Mouse (Mus musculus) intestine, postnatal 0 days (tissue): ENCODE results near the gene Krt80. TPM values are rescaled to one million over a fixed set of nuclear protein-coding genes. Genes with fewer than 3 reads are reported as not detected.

Experiments
- ATAC-seq: fragments of 200-750 bp; cut with Nextera tagmentation; 2 replicates; pipeline ENCODE4 v1.8.0; 2017; ENCODE audit warnings: mild to moderate bottlenecking, moderate TSS enrichment, moderate library complexity
- H3K27ac ChIP-seq: fragments of 300-500 bp; sonication (generic); 2 replicates; pipeline ENCODE4 v1.5.1; 2014; ENCODE audit warnings: mild to moderate bottlenecking, low read depth, low read length, moderate library complexity
- H3K27me3 ChIP-seq: fragments of 300-500 bp; sonication (generic); replicated peaks from 2 replicates; pipeline ENCODE4 v1.6.1; 2014; ENCODE audit warnings: low read length, mixed read lengths; ENCODE audit not compliant: control insufficient read depth, insufficient read depth
- H3K36me3 ChIP-seq: fragments of 300-500 bp; sonication (generic); 2 replicates; pipeline ENCODE4 v1.6.1; 2014; ENCODE audit warnings: mild to moderate bottlenecking, moderate library complexity; ENCODE audit not compliant: control insufficient read depth, insufficient read depth
- H3K4me1 ChIP-seq: fragments of 300-500 bp; sonication (generic); replicated peaks from 2 replicates; pipeline ENCODE4 v1.6.1; 2014; ENCODE audit warnings: antibody characterized with exemption, low read length, mixed read lengths; ENCODE audit not compliant: control insufficient read depth, insufficient read depth
- H3K4me2 ChIP-seq: fragments of 300-500 bp; sonication (generic); replicated peaks from 2 replicates; pipeline ENCODE4 v1.6.1; 2014; ENCODE audit warnings: low read depth, mild to moderate bottlenecking, moderate library complexity
- H3K4me3 ChIP-seq: fragments of 300-500 bp; sonication (generic); 2 replicates; pipeline ENCODE4 v1.5.1; 2014; ENCODE audit warnings: low read depth, low read length
- H3K9ac ChIP-seq: fragments of 300-500 bp; sonication (generic); 2 replicates; pipeline ENCODE4 v1.6.1; 2014; ENCODE audit warnings: mild to moderate bottlenecking, low read depth, low read length
- H3K9me3 ChIP-seq: fragments of 300-500 bp; sonication (generic); 2 replicates; pipeline ENCODE4 v1.6.1; 2016; ENCODE audit warnings: mixed run types; ENCODE audit not compliant: control insufficient read depth
- CTCF ChIP-seq: sonication (generic); IDR thresholded peaks from 2 replicates; pipeline ENCODE4 v1.5.1; 2016; ENCODE audit warnings: low read depth, mild to moderate bottlenecking, control low read depth, antibody characterized with exemption, moderate library complexity
- WGBS: fragments of 180-500 bp; shearing (Covaris S2); extraction: QIAGEN DNeasy Blood & Tissue Kit; methylation state at CpG from one replicate; pipeline ENCODE4 v1.1.7; 2014; 5-methylcytosine and 5-hydroxymethylcytosine counted together
- polyA plus RNA-seq: library from polyadenylated mRNA; unstranded; fragments of >200 nt; fragmentation: Nextera tagmentation; extraction: Ambion mirVana; gene quantifications from 2 replicates; pipeline ENCODE4 v1.2.1, GENCODE M21; 2015

Krt80 gene
- polyA plus RNA-seq, 1 experiment from 2014 or later: 0.40 TPM

DNA sequence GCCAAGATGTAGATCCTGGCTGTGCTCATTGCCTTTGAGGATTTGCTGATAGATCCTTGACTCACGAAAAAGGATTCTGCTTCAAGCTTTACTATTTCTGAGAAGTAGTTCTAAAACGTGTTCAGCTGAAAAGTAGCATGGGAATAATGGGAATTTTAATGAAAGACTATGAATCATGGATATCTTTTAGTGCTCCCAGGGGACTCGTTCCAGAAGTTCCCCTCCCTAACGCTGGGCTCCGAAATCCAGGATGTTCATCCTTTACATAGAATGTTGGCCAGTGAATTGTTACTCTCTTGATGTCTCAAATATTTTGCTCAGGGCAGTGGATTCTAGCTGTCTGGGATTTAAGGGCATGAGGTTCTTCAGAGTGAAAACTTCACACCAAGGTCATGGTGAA, 22.3 kb upstream of the Krt80 start:
- Histone ChIP-seq H3K27ac (no peak overlapping the region), H3K27me3 (no peaks in the 10 kb centered on the region), H3K36me3 (0 out of 2 replicates have a peak, but pooled peaks cover 6% of the 10 kb centered on the region), H3K4me2 (no peak overlapping the region), H3K9me3 (no peaks in the 10 kb centered on the region), H3K4me3 (no peak overlapping the region), H3K9ac (no peak overlapping the region), H3K4me1 (no peaks in the 10 kb centered on the region; the same call in 1 of the 2 replicates)
- no peak for ATAC-seq
- TF ChIP-seq CTCF: no peak
- 82% methylated on average over 5 of the region's 5 CpGs for WGBS

DNA sequence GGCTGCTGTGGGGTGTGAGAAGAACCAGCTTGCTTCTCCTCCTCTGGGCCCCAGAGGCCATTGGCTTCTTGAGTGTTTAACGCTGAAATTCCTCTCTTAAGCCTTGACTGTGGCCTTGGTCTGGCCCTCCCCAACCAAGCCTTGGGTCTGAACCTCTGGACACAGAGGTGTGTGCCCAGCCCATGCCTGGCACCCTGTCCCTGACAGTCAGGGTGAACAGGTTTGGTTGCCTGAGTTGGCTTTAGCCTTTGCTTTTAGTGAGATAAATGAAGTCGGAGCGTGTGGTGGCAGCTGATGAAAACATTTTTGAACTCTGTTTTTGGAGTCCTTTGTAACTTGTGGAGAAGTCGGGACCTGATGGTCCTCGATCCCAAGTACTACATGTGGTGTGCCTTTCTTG, 20.2 kb upstream of the Krt80 start:
- Histone ChIP-seq H3K4me3 (no peak overlapping the region), H3K9me3 (no peaks in the 10 kb centered on the region), H3K27ac (no peak overlapping the region), H3K4me2 (no peak overlapping the region), H3K27me3 (no peaks in the 10 kb centered on the region), H3K9ac (no peak overlapping the region), H3K4me1 (no peaks in the 10 kb centered on the region), H3K36me3 (no peaks in the 10 kb centered on the region)
- ATAC-seq: no peak
- WGBS: 88% methylated on average over 5 of the region's 5 CpGs
- TF ChIP-seq CTCF: no peak

DNA sequence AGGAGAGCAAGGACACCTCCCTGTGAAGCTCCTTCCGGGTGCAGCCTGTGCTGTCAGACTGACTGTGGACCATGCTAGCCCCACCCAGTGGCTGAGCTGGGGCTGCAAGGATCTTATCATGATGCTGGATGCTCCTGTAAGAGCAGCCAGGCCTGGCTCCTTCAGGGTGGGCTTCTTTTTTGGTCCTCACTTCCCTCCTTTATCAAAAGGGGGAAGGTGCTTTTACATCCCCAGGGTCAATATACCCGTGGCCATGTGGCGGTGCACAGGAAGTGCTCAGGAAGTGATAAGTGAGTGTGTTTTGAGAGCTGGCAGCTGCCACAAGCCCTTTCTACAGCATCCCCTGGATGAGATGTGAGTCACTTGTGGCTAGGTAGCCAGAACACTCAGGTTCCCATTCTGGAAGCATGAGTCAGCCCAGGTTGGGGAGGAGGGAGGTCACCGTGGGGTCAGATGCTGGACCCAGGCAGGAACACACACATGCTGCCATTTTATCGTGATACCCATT, 18.1 kb upstream of the Krt80 start:
- 33% methylated on average over 5 of the region's 5 CpGs for WGBS
- H3K27me3 ChIP-seq: no peaks in the 10 kb centered on the region
- no peaks in the 10 kb centered on the region for H3K36me3 ChIP-seq
- TF ChIP-seq CTCF: peak; percentile 66
- no peaks in the 10 kb centered on the region for H3K4me1 ChIP-seq
- ATAC-seq: no peak
- H3K4me2 ChIP-seq: no peak overlapping the region
- H3K27ac ChIP-seq: no peak overlapping the region
- H3K4me3 ChIP-seq: no peak overlapping the region
- H3K9ac ChIP-seq: no peak overlapping the region
- no peaks in the 10 kb centered on the region for H3K9me3 ChIP-seq

DNA sequence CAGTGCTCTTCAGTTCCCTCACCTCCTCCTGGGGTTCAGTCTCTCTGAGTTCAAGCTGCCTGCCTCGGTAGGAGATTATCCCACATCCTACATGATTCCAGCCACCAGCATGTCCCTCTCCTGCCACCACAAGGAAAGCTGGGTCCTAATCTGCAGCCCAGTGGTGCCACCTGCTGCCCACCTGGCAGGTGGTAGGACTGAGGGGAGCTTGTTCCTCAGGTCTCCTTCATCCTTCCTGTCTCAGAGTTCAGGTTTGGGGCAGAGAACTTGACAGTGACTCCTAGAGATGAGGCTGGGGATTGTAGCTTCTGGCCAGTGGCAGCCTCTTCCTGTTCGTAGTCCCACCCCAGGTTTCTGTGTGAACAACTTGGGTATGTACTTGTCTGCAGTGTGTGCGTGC, 17.2 kb upstream of the Krt80 start:
- WGBS: 52% methylated on average over 3 of the region's 3 CpGs
- H3K4me1 ChIP-seq: no peaks in the 10 kb centered on the region
- no peaks in the 10 kb centered on the region for H3K27me3 ChIP-seq
- no peak overlapping the region for H3K4me3 ChIP-seq
- no peak overlapping the region for H3K4me2 ChIP-seq
- no peaks in the 10 kb centered on the region for H3K9me3 ChIP-seq
- no peak overlapping the region for H3K27ac ChIP-seq
- ATAC-seq: no peak
- peak; percentile 81 for TF ChIP-seq CTCF
- no peaks in the 10 kb centered on the region for H3K36me3 ChIP-seq
- H3K9ac ChIP-seq: no peak overlapping the region

DNA sequence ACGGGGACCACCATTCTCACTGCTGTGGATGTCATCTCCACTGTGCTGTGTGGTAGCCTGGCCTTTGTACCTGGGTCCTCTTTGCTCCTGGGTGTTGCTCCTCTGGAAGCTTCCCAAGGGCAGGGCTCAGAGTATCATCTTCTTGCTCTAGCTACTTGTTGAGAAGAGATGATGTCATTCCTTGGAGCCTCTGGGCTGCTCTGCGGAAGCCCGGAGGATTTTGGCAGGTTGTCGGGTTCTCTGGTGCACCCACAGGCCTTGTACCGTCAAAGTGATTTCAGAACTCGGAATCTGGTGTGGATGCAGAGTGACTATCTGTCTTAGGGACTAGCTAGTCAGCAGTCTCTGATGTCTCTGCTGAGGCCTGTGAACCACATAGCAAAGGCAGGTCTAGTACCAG, 15.1 kb upstream of the Krt80 start:
- no peaks in the 10 kb centered on the region for H3K36me3 ChIP-seq
- no peak overlapping the region for H3K4me3 ChIP-seq
- H3K9me3 ChIP-seq: no peaks in the 10 kb centered on the region
- peaks cover 5% of the 10 kb centered on the region; the same call in 1 of the 2 replicates for H3K4me1 ChIP-seq
- no peak overlapping the region for H3K4me2 ChIP-seq
- 71% methylated on average over 6 of the region's 6 CpGs for WGBS
- TF ChIP-seq CTCF: no peak
- no peaks in the 10 kb centered on the region for H3K27me3 ChIP-seq
- no peak overlapping the region for H3K27ac ChIP-seq
- ATAC-seq: no peak
- H3K9ac ChIP-seq: no peak overlapping the region

DNA sequence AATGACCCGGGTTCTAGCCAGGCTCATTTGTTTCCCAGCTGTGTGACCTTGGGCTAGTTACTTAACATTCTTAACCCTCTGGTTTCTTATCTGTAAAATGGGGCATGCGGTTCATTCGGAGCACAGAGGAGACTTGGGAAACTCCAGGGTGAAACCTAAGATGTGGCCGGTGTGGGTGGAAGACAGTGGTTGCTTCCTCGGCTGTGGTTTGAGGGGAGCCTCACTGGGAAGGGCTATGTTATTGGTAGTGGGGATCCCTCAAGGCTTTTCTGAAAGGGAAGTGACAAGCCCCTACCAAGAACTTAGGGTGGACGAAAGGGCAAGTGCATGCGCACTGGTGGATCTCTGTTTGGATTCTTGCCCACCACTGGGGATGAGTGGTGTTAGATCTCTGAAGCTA, 14.6 kb upstream of the Krt80 start:
- 77% methylated on average over 7 of the region's 7 CpGs for WGBS
- no peak for ATAC-seq
- Histone ChIP-seq H3K9ac (no peak overlapping the region), H3K4me2 (no peak overlapping the region), H3K4me3 (no peak overlapping the region), H3K27ac (no peak overlapping the region), H3K27me3 (no peaks in the 10 kb centered on the region), H3K36me3 (no peaks in the 10 kb centered on the region), H3K4me1 (peaks cover 5% of the 10 kb centered on the region; the same call in 1 of the 2 replicates), H3K9me3 (no peaks in the 10 kb centered on the region)
- no peak for TF ChIP-seq CTCF

DNA sequence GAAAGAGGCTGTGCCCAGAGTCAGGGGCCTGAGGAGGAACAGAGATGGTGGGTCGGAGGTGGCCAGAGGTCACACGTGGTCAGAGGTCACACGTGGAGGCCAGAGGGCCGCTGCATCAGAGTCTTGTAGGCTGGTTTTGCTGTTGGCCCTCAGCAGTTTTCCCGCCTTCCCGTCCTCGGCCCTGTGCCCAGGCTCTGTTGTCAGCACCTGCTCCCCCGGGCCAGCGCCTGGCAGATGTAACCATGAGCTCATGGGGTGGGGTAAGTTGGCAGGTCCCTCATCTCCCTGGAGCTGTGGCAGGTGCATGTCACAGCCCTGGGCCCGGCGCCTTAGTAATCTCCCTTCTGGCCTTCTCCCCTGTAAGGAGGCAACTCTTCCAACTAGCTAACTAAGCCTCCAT, 12.8 kb upstream of the Krt80 start:
- no peaks in the 10 kb centered on the region for H3K9me3 ChIP-seq
- ATAC-seq: no peak
- H3K4me1 ChIP-seq: peaks cover 5% of the 10 kb centered on the region; the same call in 1 of the 2 replicates
- H3K27me3 ChIP-seq: no peaks in the 10 kb centered on the region
- no peak overlapping the region for H3K27ac ChIP-seq
- no peak overlapping the region for H3K9ac ChIP-seq
- H3K4me3 ChIP-seq: no peak overlapping the region
- no peaks in the 10 kb centered on the region for H3K36me3 ChIP-seq
- WGBS: 73% methylated on average over 11 of the region's 11 CpGs
- TF ChIP-seq CTCF: no peak
- H3K4me2 ChIP-seq: no peak overlapping the region
